Mouse (Mus musculus): ENCODE results near the gene 9930022D16Rik. TPM values are rescaled to one million over a fixed set of nuclear protein-coding genes. Genes with fewer than 3 reads are reported as not detected.

The 9930022D16Rik gene
- total and polyA plus RNA-seq, 3 experiments = 0.04 TPM; not detected in 2

DNA sequence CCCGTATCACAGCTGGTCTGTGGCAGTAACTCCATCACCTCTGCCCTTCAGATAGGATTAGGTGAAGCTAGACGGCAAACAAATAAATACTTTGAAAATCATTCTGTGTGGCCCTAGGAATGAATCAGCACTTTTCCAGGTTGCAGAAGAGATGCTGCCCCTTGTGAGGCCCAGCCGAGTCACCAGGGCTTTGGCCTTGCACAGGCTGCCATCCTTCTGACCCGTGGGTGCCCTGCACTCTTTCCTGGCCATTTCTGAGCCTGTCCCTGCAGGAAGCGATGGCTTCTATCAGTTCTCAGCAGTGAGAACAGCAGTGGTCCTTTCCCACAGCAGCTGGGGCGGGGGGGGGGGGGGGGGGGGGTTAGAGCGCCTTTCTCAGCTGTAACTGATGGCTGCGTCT, 23.2 kb downstream of the 9930022D16Rik start:
- Histone ChIP-seq H3K79me2 (ENCODE audit: control insufficient read depth, insufficient read depth, low read length, poor library complexity) (peaks cover 2% of the 10 kb centered on the region; the same call in 1 of the 2 replicates), H3K9me3 (replicated peaks; ENCODE audit: insufficient read depth, low read length) (no peaks in the 10 kb centered on the region), H3K4me3 (ENCODE audit: control insufficient read depth in 1 of 2, insufficient read depth in 1 of 2, low read depth in 2 of 2, low read length in 2 of 2) (no peak overlapping the region), H3K27ac (ENCODE audit: control insufficient read depth, low read depth, low read length) (no peak overlapping the region), H3K4me1 (ENCODE audit: control insufficient read depth in 1 of 2, insufficient read depth in 2 of 2, low read length in 2 of 2) (peaks cover under 1 to 7% of the 10 kb centered on the region in 2 experiments; a peak in 3 of 4 replicates), H3K27me3 (ENCODE audit: control insufficient read depth in 1 of 2, insufficient read depth in 2 of 2, low read length in 2 of 2) (no peaks in the 10 kb centered on the region), H3K9ac (ENCODE audit: control insufficient read depth, low read depth, low read length, poor library complexity, severe bottlenecking) (no peak overlapping the region), H3K36me3 (ENCODE audit: control insufficient read depth in 1 of 2, insufficient read depth in 2 of 2, low read length in 2 of 2) (peaks cover 0 to 8% of the 10 kb centered on the region in 2 experiments; a peak in 1 of 4 replicates)
- TF ChIP-seq EP300 (IDR thresholded peaks at IDR 0.05; ENCODE audit: low read depth in 1 of 2, low read length in 2 of 2) (no peak), ELF1 (IDR thresholded peaks at IDR 0.05; ENCODE audit: low read depth, low read length) (no peak), MYB (IDR thresholded peaks at IDR 0.05; ENCODE audit: low read depth, low read length) (no peak), CTCF (IDR thresholded peaks at IDR 0.05 in 2 of 3, conservative IDR thresholded peaks at IDR 0.05 in 1 of 3; ENCODE audit: control insufficient read depth in 1 of 3, insufficient read depth in 1 of 3, low read depth in 2 of 3, low read length in 3 of 3, poor library complexity in 1 of 3, severe bottlenecking in 1 of 3) (no peak), RCOR1 (IDR thresholded peaks at IDR 0.05; ENCODE audit: low read depth, low read length) (no peak), RAD21 (IDR thresholded peaks at IDR 0.05; ENCODE audit: low read depth, low read length) (no peak), NRF1 (IDR thresholded peaks at IDR 0.05; ENCODE audit: insufficient read depth, low read depth, low read length, poor library complexity, severe bottlenecking) (no peak), ETS1 (IDR thresholded peaks at IDR 0.05; ENCODE audit: low read depth, low read length) (no peak), GABPA (IDR thresholded peaks at IDR 0.05; ENCODE audit: low read depth, low read length) (no peak), ZKSCAN1 (IDR thresholded peaks at IDR 0.05; ENCODE audit: low read depth, low read length) (no peak), TCF12 (IDR thresholded peaks at IDR 0.05; ENCODE audit: low read depth, low read length) (no peak), HCFC1 (IDR thresholded peaks at IDR 0.05; ENCODE audit: low read depth, low read length) (no peak), MAFK (IDR thresholded peaks at IDR 0.05; ENCODE audit: borderline replicate concordance, low read depth, low read length) (no peak), CHD2 (IDR thresholded peaks at IDR 0.05; ENCODE audit: low read length) (no peak), MAZ (IDR thresholded peaks at IDR 0.05; ENCODE audit: low read depth, low read length) (no peak), E2F4 (IDR thresholded peaks at IDR 0.05; ENCODE audit: borderline replicate concordance, low read depth, low read length) (no peak), ZMIZ1 (IDR thresholded peaks at IDR 0.05; ENCODE audit: low read depth, low read length) (no peak)
- DNase-seq (ENCODE audit: low read depth, low spot score) = no peak

DNA sequence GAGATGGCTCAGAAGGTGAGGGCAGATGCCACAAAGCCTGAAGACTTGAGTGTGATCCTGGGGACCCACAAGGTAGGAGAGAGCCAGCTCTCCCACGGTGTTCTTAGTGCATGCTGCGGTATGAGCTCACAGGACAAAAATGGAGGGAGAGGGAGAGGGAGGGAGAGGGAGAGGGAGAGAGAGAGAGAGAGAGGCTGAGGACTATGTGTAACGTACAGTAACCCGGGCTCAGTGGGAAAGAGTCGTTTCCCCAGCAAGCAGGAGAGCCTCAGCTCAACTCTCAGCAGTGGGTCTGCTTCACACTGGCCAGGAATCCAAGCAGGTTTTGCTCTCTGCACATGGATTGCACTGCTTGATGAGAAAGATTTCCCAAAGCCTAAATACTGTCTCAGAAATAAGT, 25.5 kb downstream of the 9930022D16Rik start:
- no peaks in the 10 kb centered on the region for H3K9me3 ChIP-seq (replicated peaks; ENCODE audit: insufficient read depth, low read length)
- H3K27me3 ChIP-seq (ENCODE audit: control insufficient read depth in 1 of 2, insufficient read depth in 2 of 2, low read length in 2 of 2) = no peaks in the 10 kb centered on the region
- DNase-seq (ENCODE audit: low read depth, low spot score) = no peak
- H3K36me3 ChIP-seq (ENCODE audit: control insufficient read depth in 1 of 2, insufficient read depth in 2 of 2, low read length in 2 of 2) = peaks cover 0 to 8% of the 10 kb centered on the region in 2 experiments; a peak in 1 of 4 replicates
- peak overlapping the region; percentile 82 for H3K9ac ChIP-seq (ENCODE audit: control insufficient read depth, low read depth, low read length, poor library complexity, severe bottlenecking)
- H3K27ac ChIP-seq (ENCODE audit: control insufficient read depth, low read depth, low read length) = no peak overlapping the region
- H3K4me1 ChIP-seq (ENCODE audit: control insufficient read depth in 1 of 2, insufficient read depth in 2 of 2, low read length in 2 of 2) = peaks cover 0 to 7% of the 10 kb centered on the region in 2 experiments; a peak in 3 of 4 replicates
- peaks cover 2% of the 10 kb centered on the region; the same call in 1 of the 2 replicates for H3K79me2 ChIP-seq (ENCODE audit: control insufficient read depth, insufficient read depth, low read length, poor library complexity)
- peak overlapping the region; percentile 71 to 75 for H3K4me3 ChIP-seq (ENCODE audit: control insufficient read depth in 1 of 2, insufficient read depth in 1 of 2, low read depth in 2 of 2, low read length in 2 of 2)
- TF ChIP-seq ZC3H11A (IDR thresholded peaks at IDR 0.05; ENCODE audit: low read depth, low read length) (no peak), MYC (IDR thresholded peaks at IDR 0.05; ENCODE audit: low read depth, low read length) (no peak), EP300 (IDR thresholded peaks at IDR 0.05; ENCODE audit: low read depth in 1 of 2, low read length in 2 of 2) (no peak), MAFK (IDR thresholded peaks at IDR 0.05; ENCODE audit: borderline replicate concordance, low read depth, low read length) (no peak), ZMIZ1 (IDR thresholded peaks at IDR 0.05; ENCODE audit: low read depth, low read length) (no peak)

Data from MEL (cell line).